Mouse (Mus musculus) thymus, adult 2 months (tissue): Measurements from ENCODE around the gene Slc7a7. TPM values are rescaled to one million over a fixed set of nuclear protein-coding genes. Genes with fewer than 3 reads are reported as not detected.

Experiments used
- DNase-seq: peaks from one replicate; pipeline ENCODE4 v3.0.0; 2021
- H3K27ac ChIP-seq: fragments of 200-500 bp; 2 replicates; pipeline ENCODE4 v1.5.1; 2012; ENCODE audit warnings: low read length, control low read depth; ENCODE audit not compliant: control insufficient read depth, insufficient read depth
- H3K27me3 ChIP-seq: fragments of 200-500 bp; 2 replicates; pipeline ENCODE4 v1.6.1; 2012; ENCODE audit warnings: mild to moderate bottlenecking, low read length, moderate library complexity, mixed read lengths; ENCODE audit not compliant: control insufficient read depth, insufficient read depth
- H3K36me3 ChIP-seq: fragments of 200-500 bp; 2 replicates; pipeline ENCODE4 v1.6.1; 2012; ENCODE audit warnings: mild to moderate bottlenecking, low read length, moderate library complexity; ENCODE audit not compliant: control insufficient read depth, insufficient read depth
- H3K4me1 ChIP-seq: fragments of 200-500 bp; replicated peaks from 2 replicates; pipeline ENCODE4 v1.6.1; 2012; ENCODE audit warnings: low read length; ENCODE audit not compliant: control insufficient read depth, insufficient read depth
- H3K4me3 ChIP-seq: fragments of 200-500 bp; 2 replicates; pipeline ENCODE4 v1.5.1; 2012; ENCODE audit warnings: mild to moderate bottlenecking, low read length, control low read depth, moderate library complexity; ENCODE audit not compliant: control insufficient read depth, insufficient read depth
- CTCF ChIP-seq: fragments of 200-500 bp; IDR thresholded peaks from 2 replicates; pipeline ENCODE4 v1.5.1; 2012; ENCODE audit warnings: mild to moderate bottlenecking, control low read depth, low read length, moderate library complexity, borderline replicate concordance; ENCODE audit not compliant: control insufficient read depth, poor library complexity, insufficient read depth; ENCODE audit errors: extremely low read depth
- POLR2A ChIP-seq: fragments of 200-500 bp; IDR thresholded peaks from 2 replicates; pipeline ENCODE4 v1.6.1; 2012; ENCODE audit warnings: mild to moderate bottlenecking, low read length, control low read depth, moderate library complexity; ENCODE audit not compliant: control insufficient read depth, poor library complexity, insufficient read depth; ENCODE audit errors: extremely low read depth
- WGBS: fragments of 180-500 bp; shearing (Covaris S2); methylation state at CpG from one replicate; pipeline ENCODE4 v1.1.7; 2018; 5-methylcytosine and 5-hydroxymethylcytosine counted together
- polyA plus RNA-seq: library from polyadenylated mRNA; depleted of rRNA; stranded (reverse); fragments of >200 nt; gene quantifications from 2 replicates; pipeline ENCODE4 v1.2.3, GENCODE M21; 2012

Slc7a7 gene
- polyA plus RNA-seq, 1 experiment: 29.3 TPM

DNA sequence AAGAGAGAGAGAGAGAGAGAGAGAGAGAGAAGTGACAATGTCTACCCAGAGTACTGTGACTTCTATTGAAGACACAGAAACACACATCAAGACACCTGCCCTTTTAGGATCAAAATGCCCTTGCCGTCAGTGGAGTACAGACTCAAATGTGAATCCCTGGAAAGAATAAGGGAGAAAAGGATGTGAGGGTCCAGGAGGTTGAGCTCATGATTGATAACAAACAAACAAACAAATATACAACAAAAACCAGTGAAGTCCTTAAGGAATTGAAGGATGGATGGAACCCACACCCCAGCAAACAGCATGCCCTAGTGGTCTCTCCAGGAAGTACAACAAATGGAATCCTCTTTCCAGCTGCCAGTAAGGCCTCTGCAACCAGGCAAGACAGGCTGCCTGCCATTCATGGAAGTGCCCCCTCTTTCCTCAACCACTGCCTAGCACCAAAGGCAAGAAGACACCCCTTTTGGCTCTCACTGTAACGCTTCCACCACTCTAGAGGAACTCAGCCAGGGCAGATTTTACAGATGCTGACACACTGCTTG lies 4.9 kb downstream of the Slc7a7 start:
- Histone ChIP-seq H3K27ac (no peak overlapping the region), H3K27me3 (no peaks in the 10 kb centered on the region), H3K4me3 (no peak overlapping the region), H3K36me3 (no peaks in the 10 kb centered on the region), H3K4me1 (peaks cover 20% of the 10 kb centered on the region)
- WGBS: 80% methylated on average over 2 of the region's 2 CpGs
- DNase-seq: peak; percentile 52
- no peak for TF ChIP-seq POLR2A
- 0 out of 2 replicates have a peak, but pooled peaks have one; percentile 31 for TF ChIP-seq CTCF

DNA sequence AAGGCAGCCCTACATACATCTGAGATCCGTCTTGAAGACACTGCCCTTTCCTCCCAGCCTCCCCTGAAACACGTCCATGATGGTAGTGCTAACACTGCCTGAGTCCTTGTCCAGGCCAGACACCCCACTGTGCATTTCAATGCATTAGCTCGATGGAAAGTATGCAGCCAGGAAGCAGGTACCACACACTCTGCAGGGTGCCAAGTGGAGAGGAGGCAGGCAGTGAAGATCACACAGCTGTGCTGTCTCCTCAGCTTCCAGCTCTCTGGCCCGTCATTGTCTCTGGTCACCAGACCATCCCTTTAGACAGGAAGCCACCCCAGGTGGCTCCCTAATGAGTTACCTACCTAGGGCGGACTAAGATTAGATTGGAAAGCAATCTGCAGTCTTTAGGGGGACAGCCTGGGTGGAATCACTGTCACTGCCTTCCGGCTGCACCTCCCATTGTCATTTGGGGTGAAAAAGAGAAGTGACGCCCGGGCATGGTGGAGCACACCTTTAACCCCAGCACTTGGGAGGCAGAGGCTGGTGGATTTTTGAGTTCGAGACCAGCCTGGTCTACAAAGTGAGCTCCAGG lies 5.5 kb downstream of the Slc7a7 start:
- 74% methylated on average over 9 of the region's 9 CpGs for WGBS
- Histone ChIP-seq H3K4me3 (no peak overlapping the region), H3K36me3 (no peaks in the 10 kb centered on the region), H3K27me3 (no peaks in the 10 kb centered on the region), H3K4me1 (peaks cover 18% of the 10 kb centered on the region), H3K27ac (no peak overlapping the region)
- no peak for DNase-seq
- TF ChIP-seq POLR2A (no peak), CTCF (no peak)

DNA sequence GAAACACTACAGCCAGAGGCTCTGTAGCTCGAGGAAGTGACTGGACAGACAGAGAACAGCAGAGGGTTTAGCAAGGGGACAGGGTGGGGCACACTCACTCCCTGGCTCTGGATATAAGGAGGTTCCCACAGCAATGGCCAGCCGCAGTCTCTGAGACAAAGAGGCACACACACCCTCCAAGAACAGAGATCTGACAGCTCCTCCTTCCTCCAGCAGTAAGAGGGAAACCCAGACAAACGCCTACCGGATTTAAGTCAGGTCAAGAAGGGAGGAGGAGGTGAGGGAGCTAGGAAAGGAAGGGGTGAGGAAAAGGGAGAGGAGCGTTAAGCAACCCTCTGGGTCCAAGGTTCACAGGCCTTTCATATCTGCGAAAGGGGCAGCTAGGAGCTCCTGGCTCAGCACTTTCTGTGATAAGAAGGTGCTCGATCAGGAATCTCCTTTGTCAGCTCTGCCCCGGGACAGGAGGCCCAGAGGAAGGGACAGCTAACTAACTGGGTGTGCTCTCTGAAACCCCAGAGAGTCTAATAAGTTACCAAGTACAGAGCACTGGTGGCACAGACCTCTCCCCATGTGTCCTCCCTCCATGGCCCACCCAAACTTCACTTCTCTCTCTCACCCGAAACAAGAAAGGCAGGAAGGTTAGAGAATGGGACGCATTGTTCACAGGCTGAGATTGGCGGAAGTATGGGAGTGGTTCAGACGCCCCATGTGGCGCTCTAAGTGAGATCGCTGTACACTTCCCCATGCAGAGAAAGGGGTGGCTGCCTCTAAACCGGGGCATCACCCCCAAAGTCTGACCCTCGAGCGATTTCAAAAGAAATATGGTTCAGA lies 7.4 kb downstream of the Slc7a7 start:
- no peak for DNase-seq

DNA sequence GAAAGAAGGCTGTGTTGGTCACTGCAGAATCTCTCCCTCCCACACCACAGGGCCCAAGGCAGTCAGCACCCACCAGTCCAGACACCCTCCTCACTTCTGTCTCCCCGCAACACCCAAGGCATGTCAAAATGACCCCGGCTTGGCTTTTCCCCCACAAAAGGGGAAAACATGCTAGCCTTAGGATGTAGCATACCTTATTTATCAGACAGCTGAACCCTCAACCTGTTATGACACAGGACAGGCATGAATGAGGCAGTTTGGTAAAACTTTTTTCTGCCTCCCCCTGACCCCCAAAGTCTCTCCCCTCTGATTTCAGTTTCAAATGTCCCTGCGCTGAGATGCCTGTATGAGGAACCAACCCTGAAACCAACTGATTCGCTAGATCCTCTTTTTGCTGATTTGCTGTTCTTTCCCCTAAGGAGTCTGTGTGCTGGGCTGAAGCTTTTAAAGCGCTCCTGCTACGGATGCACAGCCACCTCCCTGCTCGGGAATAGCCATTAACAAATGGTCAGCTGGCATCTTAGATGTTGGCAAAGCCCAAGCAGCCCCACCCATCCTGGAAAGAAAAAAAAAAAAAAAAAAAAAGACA lies 8.4 kb downstream of the Slc7a7 start:
- H3K4me1 ChIP-seq: peaks cover 16% of the 10 kb centered on the region
- H3K36me3 ChIP-seq: no peaks in the 10 kb centered on the region
- no peak for DNase-seq
- H3K4me3 ChIP-seq: no peak overlapping the region
- WGBS: 62% methylated on average over 7 of the region's 7 CpGs
- no peaks in the 10 kb centered on the region for H3K27me3 ChIP-seq
- TF ChIP-seq CTCF (no peak), POLR2A (no peak)
- no peak overlapping the region for H3K27ac ChIP-seq

More for the DNA sequence above, 7.4 kb downstream of the Slc7a7 start:
- Histone ChIP-seq H3K36me3 (no peaks in the 10 kb centered on the region), H3K4me1 (peaks cover 18% of the 10 kb centered on the region), H3K4me3 (no peak overlapping the region), H3K27ac (no peak overlapping the region), H3K27me3 (no peaks in the 10 kb centered on the region)
- WGBS: 62% methylated on average over 17 of the region's 17 CpGs
- no peak for TF ChIP-seq CTCF
- no peak for TF ChIP-seq POLR2A

DNA sequence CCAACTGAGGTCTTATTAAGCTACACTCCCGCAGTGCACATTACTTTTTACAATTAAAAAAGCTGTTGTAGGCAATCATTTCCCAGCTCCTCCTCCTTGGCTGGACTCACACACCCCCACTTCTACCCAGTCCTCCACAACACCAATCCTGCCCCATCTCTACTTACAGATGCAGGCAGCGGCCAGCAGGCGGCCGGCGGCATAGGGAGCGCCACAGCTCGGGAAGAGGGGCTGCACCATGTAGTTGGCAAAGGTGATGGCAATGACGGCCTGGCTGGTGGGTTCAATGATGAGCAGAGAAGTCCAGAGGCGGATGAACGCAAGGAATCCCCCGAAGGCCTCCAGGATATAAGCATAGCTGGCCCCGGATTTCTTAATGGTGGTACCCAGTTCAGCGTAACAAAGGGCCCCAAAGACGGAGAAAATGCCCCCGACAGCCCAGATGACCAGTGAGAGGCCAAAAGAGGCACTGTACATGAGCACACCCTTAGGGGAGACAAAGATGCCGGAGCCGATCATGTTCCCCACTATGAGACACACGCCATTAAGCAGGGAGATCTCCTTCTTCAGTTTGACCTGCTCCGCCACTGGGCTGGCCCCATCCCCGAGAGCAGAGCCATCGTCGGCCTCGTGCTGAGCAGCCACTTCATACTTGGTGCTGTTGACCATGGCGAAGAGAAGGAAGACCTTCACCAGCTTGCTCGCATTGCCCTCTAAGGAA lies 9.1 kb downstream of the Slc7a7 start:
- H3K4me3 ChIP-seq: no peak overlapping the region
- H3K27me3 ChIP-seq: no peaks in the 10 kb centered on the region
- no peak overlapping the region for H3K27ac ChIP-seq
- 92% methylated on average over 25 of the region's 25 CpGs for WGBS
- H3K36me3 ChIP-seq: no peaks in the 10 kb centered on the region
- H3K4me1 ChIP-seq: peaks cover 10% of the 10 kb centered on the region
- no peak for DNase-seq
- TF ChIP-seq POLR2A: no peak
- TF ChIP-seq CTCF: no peak

DNA sequence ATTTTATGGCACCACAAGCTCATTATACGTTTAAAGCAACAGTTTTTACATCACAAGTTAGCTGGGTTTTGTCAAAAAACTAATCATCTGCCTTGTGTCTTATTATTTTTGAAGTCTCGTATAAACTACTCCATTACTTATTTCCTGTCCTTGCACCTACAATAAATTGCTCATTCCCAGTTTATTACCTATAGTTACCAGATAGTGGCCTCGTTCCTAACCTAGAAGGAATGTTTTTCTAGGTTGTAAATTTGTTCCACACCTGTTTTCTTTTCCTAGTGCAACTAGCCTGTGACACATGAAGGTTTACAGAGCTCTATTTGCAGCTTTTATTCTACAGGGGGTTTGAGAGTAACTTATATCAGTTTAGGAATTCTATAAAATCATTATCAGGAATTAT lies 15.9 kb downstream of the Slc7a7 start:
- no peak overlapping the region for H3K4me3 ChIP-seq
- no peak overlapping the region for H3K27ac ChIP-seq
- H3K4me1 ChIP-seq: peaks cover 3% of the 10 kb centered on the region
- DNase-seq: no peak
- H3K36me3 ChIP-seq: no peaks in the 10 kb centered on the region
- no peak for TF ChIP-seq POLR2A
- no peak for TF ChIP-seq CTCF
- WGBS: 90% methylated on average over 3 of the region's 3 CpGs
- no peaks in the 10 kb centered on the region for H3K27me3 ChIP-seq
